Mouse (Mus musculus): Measurements from ENCODE around the gene Washc4. TPM values are rescaled to one million over a fixed set of nuclear protein-coding genes. Genes with fewer than 3 reads are reported as not detected.
A peak's percentile ranks its signal among the peaks of the same experiment; 100 is the strongest.

Washc4 gene
- polyA plus RNA-seq, 1 experiment from 2014 or later = 26.0 TPM

GRCm38 (mm10) chr10:83641641-83642040 is 98.1 kb downstream of the Washc4 start:
- 83% methylated on average over 3 of the region's 3 CpGs for WGBS

GRCm38 (mm10) chr10:83644167-83644566 is 100.6 kb downstream of the Washc4 start:
- Histone ChIP-seq H3K9ac (ENCODE audit: low read depth, low read length) (no peak overlapping the region), H3K9me3 (ENCODE audit: control insufficient read depth, low read length) (no peaks in the 10 kb centered on the region), H3K4me3 (ENCODE audit: low read length) (no peak overlapping the region), H3K27me3 (replicated peaks; ENCODE audit: control insufficient read depth, insufficient read depth, low read length) (no peaks in the 10 kb centered on the region), H3K4me2 (ENCODE audit: low read length) (no peak overlapping the region), H3K27ac (ENCODE audit: low read depth, low read length) (no peak overlapping the region; the same call in 1 of the 2 replicates), H3K36me3 (ENCODE audit: control insufficient read depth, insufficient read depth, low read length) (no peaks in the 10 kb centered on the region), H3K4me1 (ENCODE audit: control insufficient read depth, insufficient read depth, low read depth, low read length) (peaks cover 22% of the 10 kb centered on the region)
- ATAC-seq = no peak
- 79% methylated on average over 8 of the region's 8 CpGs for WGBS

More at GRCm38 (mm10) chr10:83641641-83642040, 98.1 kb downstream of the Washc4 start:
- H3K27me3 ChIP-seq (replicated peaks; ENCODE audit: control insufficient read depth, insufficient read depth, low read length) = no peaks in the 10 kb centered on the region
- ATAC-seq = no peak
- H3K4me2 ChIP-seq (ENCODE audit: low read length) = no peak overlapping the region
- H3K9me3 ChIP-seq (ENCODE audit: control insufficient read depth, low read length) = no peaks in the 10 kb centered on the region
- H3K4me3 ChIP-seq (ENCODE audit: low read length) = no peak overlapping the region
- H3K4me1 ChIP-seq (ENCODE audit: control insufficient read depth, insufficient read depth, low read depth, low read length) = peaks cover 12% of the 10 kb centered on the region
- no peak overlapping the region for H3K27ac ChIP-seq (ENCODE audit: low read depth, low read length)
- H3K9ac ChIP-seq (ENCODE audit: low read depth, low read length) = no peak overlapping the region
- no peaks in the 10 kb centered on the region for H3K36me3 ChIP-seq (ENCODE audit: control insufficient read depth, insufficient read depth, low read length)

GRCm38 (mm10) chr10:83644865-83645715 is 101.5 kb downstream of the Washc4 start:
- Histone ChIP-seq H3K4me3 (ENCODE audit: low read length) (no peak overlapping the region), H3K4me1 (ENCODE audit: control insufficient read depth, insufficient read depth, low read depth, low read length) (peaks cover 22% of the 10 kb centered on the region), H3K27me3 (replicated peaks; ENCODE audit: control insufficient read depth, insufficient read depth, low read length) (no peaks in the 10 kb centered on the region), H3K27ac (ENCODE audit: low read depth, low read length) (peak overlapping the region; percentile 62), H3K9ac (ENCODE audit: low read depth, low read length) (peak overlapping the region; percentile 38), H3K36me3 (ENCODE audit: control insufficient read depth, insufficient read depth, low read length) (no peaks in the 10 kb centered on the region), H3K9me3 (ENCODE audit: control insufficient read depth, low read length) (no peaks in the 10 kb centered on the region), H3K4me2 (ENCODE audit: low read length) (peak overlapping the region; percentile 28)
- WGBS = 46% methylated on average over 16 of the region's 16 CpGs
- ATAC-seq = 0 out of 2 replicates have a peak, but pooled peaks have one; percentile 2

- Histone ChIP-seq H3K4me2 (ENCODE audit: low read length) (no peak overlapping the region), H3K4me1 (ENCODE audit: control insufficient read depth, insufficient read depth, low read depth, low read length) (peaks cover 22% of the 10 kb centered on the region), H3K9ac (ENCODE audit: low read depth, low read length) (no peak overlapping the region), H3K27ac (ENCODE audit: low read depth, low read length) (0 out of 2 replicates have a peak overlapping the region, but pooled peaks have one; percentile 62), H3K36me3 (ENCODE audit: control insufficient read depth, insufficient read depth, low read length) (no peaks in the 10 kb centered on the region), H3K27me3 (replicated peaks; ENCODE audit: control insufficient read depth, insufficient read depth, low read length) (no peaks in the 10 kb centered on the region), H3K9me3 (ENCODE audit: control insufficient read depth, low read length) (no peaks in the 10 kb centered on the region), H3K4me3 (ENCODE audit: low read length) (no peak overlapping the region)
- ATAC-seq = no peak
- 82% methylated on average over 3 of the region's 3 CpGs for WGBS
Measured at GRCm38 (mm10) chr10:83645716-83645990, 102.1 kb downstream of the Washc4 start.

Other genes starting within 250 kb of the Washc4 start
- gene Slc41a2, start 205.9 kb upstream of the Washc4 start, polyA plus RNA-seq (2015; fragmentation: Nextera tagmentation; extraction: Ambion mirVana) = 11.0 and 11.6 TPM in 2 replicates
- gene D10Wsu102e, start 183.5 kb upstream of the Washc4 start, polyA plus RNA-seq (2015; fragmentation: Nextera tagmentation; extraction: Ambion mirVana) = 0.77 and 0.78 TPM in 2 replicates
- gene Aldh1l2, start 9.6 kb upstream of the Washc4 start, polyA plus RNA-seq (2015; fragmentation: Nextera tagmentation; extraction: Ambion mirVana) = 11.9 and 14.6 TPM in 2 replicates
- gene Appl2, start 105.0 kb downstream of the Washc4 start, polyA plus RNA-seq (2015; fragmentation: Nextera tagmentation; extraction: Ambion mirVana) = 54.6 and 59.0 TPM in 2 replicates
- 93.3 and 115 TPM in 2 replicates for gene 1500009L16Rik, start 179.1 kb downstream of the Washc4 start, polyA plus RNA-seq (2015; fragmentation: Nextera tagmentation; extraction: Ambion mirVana)